Mouse (Mus musculus) heart, postnatal 10 days (tissue): ENCODE results near the gene Rptor. TPM values are rescaled to one million over a fixed set of nuclear protein-coding genes. Genes with fewer than 3 reads are reported as not detected.

Experiments
- DNase-seq, 2 experiments: peaks; one replicate each; pipeline ENCODE4 v3.0.0; 2021
- intact Hi-C: fragments of 180-260 bp; cut with DNase I; formaldehyde crosslinking; loops from one replicate; pipeline ENCODE4 v1.15.1; 2025
- total RNA-seq, 2 experiments: library from RNA; stranded (reverse); gene quantifications; 2 replicates each; pipeline ENCODE4 v1.2.3; 2021

Gene Rptor
- total RNA-seq, 2 experiments from 2014 or later, result 39.2 to 40.7 TPM

- intact Hi-C loops, result no loop called here
Observed at GRCm38 (mm10) chr11:119682285-119682684, 79.6 kb downstream of the Rptor start.

GRCm38 (mm10) chr11:119683796-119684195, 81.1 kb downstream of the Rptor start:
- peak in 1 of 2 experiments; percentile 40 for DNase-seq

More at GRCm38 (mm10) chr11:119682285-119682684, 79.6 kb downstream of the Rptor start:
- DNase-seq, result no peak

DNA sequence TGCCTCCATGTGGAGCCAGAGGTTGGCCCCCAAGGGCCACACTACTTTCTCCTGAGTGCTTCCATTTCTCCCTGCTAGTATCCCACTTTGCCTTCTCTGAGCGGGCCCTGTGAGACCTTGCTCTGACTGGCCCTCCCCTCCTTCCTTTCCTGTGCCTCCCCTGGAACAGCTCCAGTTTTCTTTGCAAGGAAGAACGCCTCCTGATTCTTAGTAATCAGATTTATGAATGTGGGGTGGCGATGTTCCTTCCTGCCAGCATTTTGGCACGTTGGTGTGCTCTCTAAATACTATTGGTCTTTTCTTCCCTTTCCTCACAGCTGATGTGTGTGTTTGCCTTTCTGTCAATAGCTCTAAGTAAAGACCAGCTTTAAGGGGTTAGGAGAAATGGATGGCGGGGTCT, 82.8 kb downstream of the Rptor start:
- DNase-seq, result peak; percentile 30 to 38

More at GRCm38 (mm10) chr11:119683796-119684195, 81.1 kb downstream of the Rptor start:
- intact Hi-C loops, result no loop called here

DNA sequence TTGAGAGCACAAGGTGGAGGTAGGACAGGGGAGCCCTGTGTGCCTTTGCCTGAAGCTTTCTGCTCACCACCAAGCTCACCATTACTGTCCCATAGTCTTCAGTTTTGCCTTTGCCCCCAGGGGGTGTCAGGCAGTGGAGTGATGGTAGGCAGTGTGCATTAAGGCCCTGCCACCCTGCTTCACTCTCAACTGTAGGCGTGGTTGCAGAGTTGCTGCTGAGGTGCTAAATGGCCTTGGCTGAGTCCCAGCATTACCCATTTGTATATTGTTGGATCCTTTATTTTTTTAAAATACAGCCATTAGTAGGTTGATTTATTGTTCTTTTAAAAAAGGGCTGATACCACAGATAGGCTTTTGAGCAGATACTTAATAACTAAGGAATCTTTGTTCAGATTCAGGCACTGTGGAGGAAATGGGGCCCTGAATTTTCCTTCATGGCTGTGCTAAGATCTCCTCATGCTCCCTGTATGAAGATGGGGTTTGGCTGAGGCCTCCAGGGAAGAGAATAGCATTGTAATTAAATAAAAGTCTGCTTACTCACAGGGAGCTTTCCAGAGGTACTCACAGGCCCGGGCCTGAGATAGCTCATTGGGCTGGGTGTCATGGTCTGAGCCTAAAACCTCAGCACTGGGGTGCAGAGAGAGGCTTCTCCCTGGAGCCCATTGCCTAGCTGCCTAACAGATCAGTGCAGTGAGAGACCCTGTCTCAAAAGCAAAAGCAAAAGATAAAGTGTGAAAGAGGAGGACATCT, 83.4 kb downstream of the Rptor start:
- no peak for DNase-seq
- intact Hi-C loops, result no loop called here

More for the DNA sequence above, 82.8 kb downstream of the Rptor start:
- intact Hi-C loops, result no loop called here

- intact Hi-C loops, result no loop called here
- no peak for DNase-seq
Observed at GRCm38 (mm10) chr11:119687316-119687715, 84.6 kb downstream of the Rptor start.

DNA sequence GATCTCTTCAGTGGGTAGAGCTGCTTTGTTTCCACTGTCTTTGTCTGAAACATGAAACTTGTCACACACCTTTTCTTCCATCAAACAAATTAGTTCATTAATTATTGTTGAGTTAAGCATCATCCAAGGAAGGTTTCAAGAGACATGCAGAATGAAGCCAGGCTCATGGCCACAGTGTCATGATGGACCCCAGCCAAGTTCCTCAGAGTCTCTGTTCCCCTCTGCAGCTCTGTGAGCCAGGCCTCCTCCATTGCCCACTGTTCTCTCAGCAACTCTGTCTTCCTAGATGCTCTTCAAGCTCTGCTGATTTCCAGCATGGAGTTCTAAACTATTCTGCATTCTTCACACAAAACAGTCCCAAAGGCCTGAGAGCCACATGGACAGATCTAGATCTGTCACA, 85.3 kb downstream of the Rptor start:
- intact Hi-C loops, result no loop called here
- DNase-seq, result no peak

- DNase-seq, result no peak
Observed at GRCm38 (mm10) chr11:119689936-119690335, 87.2 kb downstream of the Rptor start.

GRCm38 (mm10) chr11:119692196-119692910, 89.6 kb downstream of the Rptor start:
- intact Hi-C loops, result no loop called here
- no peak for DNase-seq

More at GRCm38 (mm10) chr11:119689936-119690335, 87.2 kb downstream of the Rptor start:
- intact Hi-C loops, result no loop called here

- intact Hi-C loops, result no loop called here
- no peak for DNase-seq
Observed at GRCm38 (mm10) chr11:119692911-119693261, 90.2 kb downstream of the Rptor start.

GRCm38 (mm10) chr11:119694146-119694860, 91.6 kb downstream of the Rptor start:
- intact Hi-C loops, result no loop called here
- DNase-seq, result no peak

DNA sequence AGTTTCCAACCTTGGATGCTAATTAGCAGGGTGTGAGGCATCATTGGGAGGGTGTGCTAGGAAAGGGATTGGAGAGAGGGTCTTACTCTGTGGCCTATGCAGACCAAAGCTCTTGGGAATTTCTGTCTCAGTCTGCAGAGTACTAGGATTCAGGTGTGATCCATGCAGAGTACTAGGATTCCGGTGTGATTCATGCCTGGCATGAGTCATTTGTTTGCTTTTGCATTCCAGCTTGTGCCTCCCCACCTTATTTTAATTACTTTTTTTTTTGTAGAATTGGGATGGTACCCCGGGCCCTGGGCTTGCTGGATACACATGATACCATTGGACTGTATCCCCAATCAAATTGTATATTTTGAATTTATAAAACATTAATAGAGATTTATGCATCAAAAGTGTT, 93.7 kb downstream of the Rptor start:
- intact Hi-C loops, result no loop called here
- no peak for DNase-seq

- DNase-seq, result no peak
- intact Hi-C loops, result no loop called here
Observed at GRCm38 (mm10) chr11:119705381-119706066, 102.8 kb downstream of the Rptor start.

DNA sequence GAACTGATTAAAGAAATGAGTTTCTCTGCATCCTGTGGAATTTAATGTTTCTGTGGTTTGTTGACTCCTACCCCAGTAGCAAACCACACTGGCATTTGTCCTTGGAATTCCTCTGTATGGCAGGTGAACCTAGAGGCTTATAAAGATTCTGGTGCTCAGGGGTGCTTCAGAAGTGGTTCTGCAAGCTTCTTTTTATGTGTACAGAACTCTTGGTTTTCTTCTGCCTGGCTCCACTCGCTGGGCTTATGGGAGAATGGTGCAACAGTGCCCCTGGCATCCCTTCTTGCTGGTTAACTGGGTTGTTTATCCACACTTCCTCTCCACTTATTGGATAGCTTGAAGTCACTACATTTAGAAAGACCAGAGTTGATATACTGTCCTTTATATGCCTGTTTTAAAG, 104.6 kb downstream of the Rptor start:
- intact Hi-C loops, result no loop called here
- no peak for DNase-seq

- intact Hi-C loops, result no loop called here
Observed at GRCm38 (mm10) chr11:119709239-119709638, 106.5 kb downstream of the Rptor start.

GRCm38 (mm10) chr11:119710338-119710737, 107.6 kb downstream of the Rptor start:
- DNase-seq, result no peak
- intact Hi-C loops, result no loop called here

More at GRCm38 (mm10) chr11:119709239-119709638, 106.5 kb downstream of the Rptor start:
- DNase-seq, result no peak

- no peak for DNase-seq
- intact Hi-C loops, result no loop called here
Observed at GRCm38 (mm10) chr11:119710822-119711221, 108.1 kb downstream of the Rptor start.

DNA sequence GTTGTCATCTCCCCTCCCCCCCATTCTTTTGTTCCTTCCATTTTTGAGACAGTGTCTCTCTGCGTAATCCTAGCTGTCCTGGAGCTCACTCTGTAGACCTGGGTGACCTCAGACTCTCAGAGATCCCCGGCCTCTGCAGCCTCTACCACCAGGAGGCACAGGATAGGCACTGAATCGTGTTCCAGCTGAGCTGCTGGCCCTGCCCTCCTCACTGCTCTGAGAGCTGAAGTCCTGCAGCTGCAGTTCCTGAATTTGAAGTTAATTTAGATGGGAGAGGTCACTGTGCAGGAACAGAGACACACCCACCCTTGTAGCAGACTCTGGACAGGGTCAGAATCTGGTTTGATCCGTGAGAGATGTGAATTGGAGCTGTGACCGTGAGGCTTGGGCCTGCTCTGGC, 112.7 kb downstream of the Rptor start:
- intact Hi-C loops, result no loop called here
- no peak for DNase-seq

DNA sequence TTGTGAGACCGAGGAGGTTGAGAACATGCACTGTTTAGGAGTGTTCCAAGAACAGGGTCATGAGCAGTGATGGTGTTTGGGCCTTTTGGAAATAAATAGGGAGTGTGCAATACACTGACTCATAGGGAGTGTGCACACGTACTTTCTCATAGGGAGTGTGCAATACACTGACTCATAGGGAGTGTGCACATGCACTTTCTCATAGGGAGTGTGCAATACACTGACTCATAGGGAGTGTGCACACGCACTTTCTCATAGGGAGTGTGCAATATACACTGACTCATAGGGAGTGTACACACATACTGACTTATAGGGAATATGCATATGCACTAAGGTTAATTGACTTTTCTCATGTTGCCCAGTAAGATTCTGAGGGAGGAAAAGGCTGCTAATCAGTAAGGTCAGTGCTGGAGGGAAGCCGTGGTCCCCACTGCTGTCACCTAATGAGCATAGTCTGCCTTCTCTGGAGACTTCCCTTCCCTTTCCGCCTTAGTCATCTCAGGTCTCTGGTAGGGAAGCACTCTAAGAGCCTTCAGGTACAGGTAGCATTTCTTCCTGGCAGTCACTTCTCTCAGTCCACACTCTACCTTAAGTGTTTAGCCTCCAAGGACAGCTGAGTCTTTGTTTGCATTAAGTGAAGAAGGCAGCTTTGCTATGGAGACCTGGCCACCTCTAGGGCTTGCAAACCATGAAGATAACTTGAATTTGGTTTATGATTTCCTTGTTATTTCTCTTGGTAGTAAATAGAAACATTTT, 113.3 kb downstream of the Rptor start:
- intact Hi-C loops, result no loop called here

GRCm38 (mm10) chr11:119718115-119718514, 115.4 kb downstream of the Rptor start:
- intact Hi-C loops, result no loop called here
- DNase-seq, result no peak

More for the DNA sequence above, 113.3 kb downstream of the Rptor start:
- DNase-seq, result no peak
